In the genomic region with DNA sequence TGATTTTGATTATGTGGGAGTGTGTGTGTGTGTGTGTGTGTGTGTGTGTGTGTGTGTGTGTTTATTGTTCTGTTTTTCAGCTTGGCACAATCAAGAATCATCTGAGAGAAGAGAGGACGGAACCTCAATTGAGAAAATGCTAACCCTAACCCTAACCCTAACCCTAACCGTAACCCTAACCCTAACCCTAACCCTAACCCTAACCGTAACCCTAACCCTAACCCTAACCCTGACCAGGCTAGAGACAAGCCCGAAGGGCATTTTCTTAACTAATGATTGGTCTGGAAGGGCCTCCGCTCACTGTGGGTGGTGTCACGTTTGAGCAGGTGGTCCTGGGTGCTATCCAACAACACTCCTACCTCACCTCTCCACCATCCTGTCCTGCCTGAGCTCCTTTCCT, we compare ENCODE assay signal across 17 mouse cellular contexts.
A peak's percentile ranks its signal among the peaks of the same experiment; 100 is the strongest.
DNase-seq lines count a peak whose midpoint lies in the region; ATAC-seq and TF ChIP-seq lines count a peak whose summit lies in the region.
"Had no signal": no experiment of that assay in that cellular context is flagged by ENCODE, and none has a peak within 500 bp of the region (broad histone marks: within the 10 kb centered on the region; RNA-seq: fewer than 3 reads in every experiment).

No protein-coding gene starts in this region.

- 89% methylated on average over 6 of the region's 6 CpGs for WGBS in heart, embryonic 12.5 days
- WGBS in limb, embryonic 12.5 days, result 86% methylated on average over 6 of the region's 6 CpGs
- 85% methylated on average over 6 of the region's 6 CpGs for WGBS in limb, embryonic 10.5 days
- WGBS in embryonic facial prominence, embryonic 12.5 days, result 65% methylated on average over 6 of the region's 6 CpGs
- 62% methylated on average over 6 of the region's 6 CpGs for WGBS in liver, embryonic 14.5 days (ENCODE audit: insufficient replicate concordance)
- WGBS in intestine, embryonic 15.5 days, result 91% methylated on average over 6 of the region's 6 CpGs

- peaks cover 23% of the 10 kb centered on the region for H3K4me1 ChIP-seq in heart, embryonic 12.5 days (replicated peaks)
- H3K4me1 ChIP-seq in limb, embryonic 12.5 days (replicated peaks), result peaks cover 30% of the 10 kb centered on the region
- H3K4me1 ChIP-seq in limb, embryonic 10.5 days, result peaks cover 30% of the 10 kb centered on the region
- H3K4me1 ChIP-seq in embryonic facial prominence, embryonic 12.5 days, result peaks cover 26% of the 10 kb centered on the region
- no peaks in the 10 kb centered on the region for H3K4me1 ChIP-seq in liver, embryonic 14.5 days (replicated peaks; ENCODE audit: control insufficient read depth in 2 of 2, insufficient read depth in 2 of 2, low read length in 1 of 2)
- H3K4me1 ChIP-seq in intestine, embryonic 15.5 days (replicated peaks), result no peaks in the 10 kb centered on the region; the same call in 1 of the 2 replicates
- H3K4me1 ChIP-seq: liver, embryonic 13.5 days had no signal

- no peak for TF ChIP-seq EP300 in liver, embryonic 14.5 days (IDR thresholded peaks at IDR 0.05; ENCODE audit: low read depth)

- DNase-seq in heart, postnatal 10 days, result no peak
- DNase-seq in limb, embryonic 10.5 days (ENCODE audit: low spot score), result no peak
- no peak for DNase-seq in liver, embryonic 14.5 days (ENCODE audit: low read depth in 3 of 3, low spot score in 3 of 3)
- no peak for DNase-seq in right cerebral cortex, postnatal 14 days
- DNase-seq: adrenal gland, postnatal 14 days; cerebellum, postnatal 10 days; gastrocnemius, postnatal 36 days; heart, postnatal 14 days; kidney, adult 18-20 months; liver, embryonic 13.5 days; right cerebral cortex, postnatal 4 days; thymus, postnatal 25 days had no signal

- intact Hi-C loops in heart, postnatal 10 days (cut with DNase I), result no loop called here

- H3K27ac ChIP-seq in heart, embryonic 12.5 days (ENCODE audit: poor library complexity, severe bottlenecking), result no peak overlapping the region
- no peak overlapping the region for H3K27ac ChIP-seq in limb, embryonic 12.5 days
- no peak overlapping the region for H3K27ac ChIP-seq in limb, embryonic 10.5 days
- no peak overlapping the region for H3K27ac ChIP-seq in embryonic facial prominence, embryonic 12.5 days
- no peak overlapping the region for H3K27ac ChIP-seq in liver, embryonic 14.5 days
- H3K27ac ChIP-seq in intestine, embryonic 15.5 days, result no peak overlapping the region
- H3K27ac ChIP-seq: liver, embryonic 13.5 days; stomach, embryonic 15.5 days had no signal

- H3K9ac ChIP-seq in heart, embryonic 12.5 days, result no peak overlapping the region
- H3K9ac ChIP-seq in limb, embryonic 12.5 days (replicated peaks), result no peak overlapping the region
- no peak overlapping the region for H3K9ac ChIP-seq in embryonic facial prominence, embryonic 12.5 days
- H3K9ac ChIP-seq in liver, embryonic 14.5 days (replicated peaks), result no peak overlapping the region
- no peak overlapping the region for H3K9ac ChIP-seq in intestine, embryonic 15.5 days
- H3K9ac ChIP-seq: liver, embryonic 13.5 days; stomach, embryonic 15.5 days had no signal

- H3K4me2 ChIP-seq in heart, embryonic 12.5 days, result no peak overlapping the region
- H3K4me2 ChIP-seq in limb, embryonic 12.5 days, result no peak overlapping the region
- no peak overlapping the region for H3K4me2 ChIP-seq in embryonic facial prominence, embryonic 12.5 days (replicated peaks)
- no peak overlapping the region for H3K4me2 ChIP-seq in liver, embryonic 14.5 days (ENCODE audit: low read depth)
- H3K4me2 ChIP-seq in intestine, embryonic 15.5 days (replicated peaks), result no peak overlapping the region
- H3K4me2 ChIP-seq: liver, embryonic 13.5 days; stomach, embryonic 15.5 days had no signal

- TF ChIP-seq CTCF in liver, embryonic 14.5 days (IDR thresholded peaks at IDR 0.05; ENCODE audit: low read depth), result no peak

- no peak overlapping the region for H3K4me3 ChIP-seq in heart, embryonic 12.5 days
- no peak overlapping the region for H3K4me3 ChIP-seq in limb, embryonic 12.5 days (replicated peaks)
- no peak overlapping the region for H3K4me3 ChIP-seq in limb, embryonic 10.5 days
- H3K4me3 ChIP-seq in embryonic facial prominence, embryonic 12.5 days, result no peak overlapping the region
- H3K4me3 ChIP-seq in liver, embryonic 14.5 days (ENCODE audit: insufficient read depth in 1 of 2, low read depth in 2 of 2, low read length in 2 of 2), result no peak overlapping the region
- H3K4me3 ChIP-seq in intestine, embryonic 15.5 days (replicated peaks), result no peak overlapping the region
- H3K4me3 ChIP-seq: liver, embryonic 13.5 days; stomach, embryonic 15.5 days had no signal

- no peaks in the 10 kb centered on the region for H3K36me3 ChIP-seq in heart, embryonic 12.5 days
- no peaks in the 10 kb centered on the region for H3K36me3 ChIP-seq in limb, embryonic 12.5 days
- H3K36me3 ChIP-seq in limb, embryonic 10.5 days, result 0 out of 2 replicates have a peak, but pooled peaks cover 4% of the 10 kb centered on the region
- H3K36me3 ChIP-seq in embryonic facial prominence, embryonic 12.5 days, result no peaks in the 10 kb centered on the region
- H3K36me3 ChIP-seq in liver, embryonic 14.5 days (replicated peaks; ENCODE audit: control insufficient read depth, insufficient read depth, low read depth), result no peaks in the 10 kb centered on the region
- no peaks in the 10 kb centered on the region for H3K36me3 ChIP-seq in intestine, embryonic 15.5 days
- H3K36me3 ChIP-seq: liver, embryonic 13.5 days; stomach, embryonic 15.5 days had no signal

- peaks cover 3% of the 10 kb centered on the region; the same call in 1 of the 2 replicates for H3K9me3 ChIP-seq in heart, embryonic 12.5 days (replicated peaks)
- H3K9me3 ChIP-seq in limb, embryonic 12.5 days, result 0 out of 2 replicates have a peak, but pooled peaks cover 4% of the 10 kb centered on the region
- no peaks in the 10 kb centered on the region for H3K9me3 ChIP-seq in limb, embryonic 10.5 days (replicated peaks)
- H3K9me3 ChIP-seq in embryonic facial prominence, embryonic 12.5 days, result no peaks in the 10 kb centered on the region
- H3K9me3 ChIP-seq in liver, embryonic 14.5 days (ENCODE audit: control insufficient read depth, low read length), result no peaks in the 10 kb centered on the region
- H3K9me3 ChIP-seq in intestine, embryonic 15.5 days, result no peaks in the 10 kb centered on the region
- H3K9me3 ChIP-seq: liver, embryonic 13.5 days; stomach, embryonic 15.5 days had no signal

- ATAC-seq in heart, embryonic 12.5 days (ENCODE audit: insufficient number of reproducible peaks, low FRiP score), result peak; percentile 77
- peak; percentile 66; the same call in 1 of the 2 replicates for ATAC-seq in limb, embryonic 12.5 days (ENCODE audit: insufficient number of reproducible peaks, insufficient read depth, low FRiP score, low TSS enrichment, low read depth)
- peak; percentile 89 for ATAC-seq in embryonic facial prominence, embryonic 12.5 days (ENCODE audit: insufficient number of reproducible peaks, insufficient read depth, low FRiP score, low TSS enrichment)
- ATAC-seq in liver, embryonic 14.5 days (ENCODE audit: insufficient read depth), result peak; percentile 68; the same call in 1 of the 2 replicates
- ATAC-seq in intestine, embryonic 15.5 days, result no peak

- no peaks in the 10 kb centered on the region for H3K27me3 ChIP-seq in heart, embryonic 12.5 days (replicated peaks)
- H3K27me3 ChIP-seq in limb, embryonic 12.5 days, result no peaks in the 10 kb centered on the region
- no peaks in the 10 kb centered on the region for H3K27me3 ChIP-seq in limb, embryonic 10.5 days (ENCODE audit: low read depth, poor library complexity, severe bottlenecking)
- no peaks in the 10 kb centered on the region for H3K27me3 ChIP-seq in embryonic facial prominence, embryonic 12.5 days
- H3K27me3 ChIP-seq in liver, embryonic 14.5 days (ENCODE audit: control insufficient read depth, insufficient read depth, low read length), result no peaks in the 10 kb centered on the region
- no peaks in the 10 kb centered on the region for H3K27me3 ChIP-seq in intestine, embryonic 15.5 days (replicated peaks)
- H3K27me3 ChIP-seq: liver, embryonic 13.5 days; stomach, embryonic 15.5 days had no signal
